Mouse (Mus musculus) neural tube, embryonic 11.5 days (tissue): ENCODE measurements around the gene Irf8. TPM values are rescaled to one million over a fixed set of nuclear protein-coding genes. Genes with fewer than 3 reads are reported as not detected.
"Not testable (repeated sequence)": the region's sequence is repeated elsewhere in the genome, so short reads cannot be mapped to it uniquely, and the experiment has no call there.

ENCODE experiments used
- ATAC-seq: fragments of 200-750 bp; cut with Nextera tagmentation; 2 replicates; pipeline ENCODE4 v1.8.0; 2017; ENCODE audit warnings: moderate number of reproducible peaks, mild to moderate bottlenecking, moderate TSS enrichment, moderate library complexity; ENCODE audit not compliant: insufficient read depth, low FRiP score, low TSS enrichment
- DNase-seq: peaks from one replicate; pipeline ENCODE4 v3.0.0-alpha.2; 2015; ENCODE audit warnings: low spot score
- H3K27ac ChIP-seq: fragments of 300-500 bp; sonication (generic); 2 replicates; pipeline ENCODE4 v1.5.1; 2014; ENCODE audit warnings: low read depth, mild to moderate bottlenecking, low read length
- H3K27me3 ChIP-seq: fragments of 300-500 bp; sonication (generic); 2 replicates; pipeline ENCODE4 v1.6.1; 2014; ENCODE audit warnings: mild to moderate bottlenecking, low read length, mixed read lengths; ENCODE audit not compliant: control insufficient read depth, insufficient read depth
- H3K36me3 ChIP-seq: fragments of 300-500 bp; sonication (generic); 2 replicates; pipeline ENCODE4 v1.6.1; 2014; ENCODE audit warnings: mild to moderate bottlenecking, low read length, moderate library complexity, mixed read lengths; ENCODE audit not compliant: control insufficient read depth, insufficient read depth
- H3K4me1 ChIP-seq: fragments of 300-500 bp; sonication (generic); 2 replicates; pipeline ENCODE4 v1.6.1; 2014; ENCODE audit warnings: low read length, mixed read lengths; ENCODE audit not compliant: control insufficient read depth, insufficient read depth
- H3K4me2 ChIP-seq: fragments of 300-500 bp; sonication (generic); 2 replicates; pipeline ENCODE4 v1.6.1; 2014; ENCODE audit warnings: low read depth, mild to moderate bottlenecking, moderate library complexity
- H3K4me3 ChIP-seq: fragments of 300-500 bp; sonication (generic); 2 replicates; pipeline ENCODE4 v1.5.1; 2014; ENCODE audit warnings: low read depth, low read length
- H3K9ac ChIP-seq: fragments of 300-500 bp; sonication (generic); 2 replicates; pipeline ENCODE4 v1.6.1; 2014; ENCODE audit warnings: mild to moderate bottlenecking, low read length
- H3K9me3 ChIP-seq: fragments of 300-500 bp; sonication (generic); 2 replicates; pipeline ENCODE4 v1.6.1; 2016; ENCODE audit warnings: low read length; ENCODE audit not compliant: control insufficient read depth
- WGBS: fragments of 180-500 bp; shearing (Covaris S2); extraction: QIAGEN DNeasy Blood & Tissue Kit; methylation state at CpG from one replicate; pipeline ENCODE4 v1.1.7; 2014; 5-methylcytosine and 5-hydroxymethylcytosine counted together
- polyA plus RNA-seq: library from polyadenylated mRNA; unstranded; fragments of >200 nt; fragmentation: Nextera tagmentation; extraction: Ambion mirVana; gene quantifications from 2 replicates; pipeline ENCODE4 v1.2.1, GENCODE M21; 2014

The Irf8 gene
- polyA plus RNA-seq, 1 experiment from 2014 or later: 3.6 TPM

- no peak overlapping the region for H3K9ac ChIP-seq
- H3K4me2 ChIP-seq: no peak overlapping the region
- no peaks in the 10 kb centered on the region for H3K9me3 ChIP-seq
- ATAC-seq: no peak
- H3K36me3 ChIP-seq: no peaks in the 10 kb centered on the region
- H3K27ac ChIP-seq: no peak overlapping the region
- H3K4me3 ChIP-seq: no peak overlapping the region
- no peak for DNase-seq
- no peaks in the 10 kb centered on the region for H3K27me3 ChIP-seq
- no peaks in the 10 kb centered on the region for H3K4me1 ChIP-seq
- WGBS: 85% methylated on average over 10 of the region's 10 CpGs
Measured at GRCm38 (mm10) chr8:120709176-120709575, 27.0 kb upstream of the Irf8 start.

GRCm38 (mm10) chr8:120715200-120715599 is 21.0 kb upstream of the Irf8 start:
- no peaks in the 10 kb centered on the region for H3K4me1 ChIP-seq
- no peaks in the 10 kb centered on the region for H3K27me3 ChIP-seq
- 89% methylated on average over 6 of the region's 6 CpGs for WGBS
- no peak overlapping the region for H3K4me2 ChIP-seq
- no peak overlapping the region for H3K27ac ChIP-seq
- ATAC-seq (no peak), DNase-seq (no peak)
- no peak overlapping the region for H3K9ac ChIP-seq
- H3K36me3 ChIP-seq: no peaks in the 10 kb centered on the region
- H3K4me3 ChIP-seq: no peak overlapping the region
- H3K9me3 ChIP-seq: no peaks in the 10 kb centered on the region

GRCm38 (mm10) chr8:120715996-120716680 is 20.0 kb upstream of the Irf8 start:
- no peak for ATAC-seq
- H3K4me2 ChIP-seq: no peak overlapping the region
- no peaks in the 10 kb centered on the region for H3K27me3 ChIP-seq
- no peak overlapping the region for H3K27ac ChIP-seq
- peak; percentile 8 for DNase-seq
- WGBS: 82% methylated on average over 15 of the region's 15 CpGs
- H3K9me3 ChIP-seq: no peaks in the 10 kb centered on the region
- H3K4me1 ChIP-seq: no peaks in the 10 kb centered on the region
- no peaks in the 10 kb centered on the region for H3K36me3 ChIP-seq
- no peak overlapping the region for H3K9ac ChIP-seq
- no peak overlapping the region for H3K4me3 ChIP-seq

- H3K4me2 ChIP-seq: no peak overlapping the region
- 69% methylated on average over 19 of the region's 19 CpGs for WGBS
- no peak for ATAC-seq
- H3K27me3 ChIP-seq: no peaks in the 10 kb centered on the region
- no peak overlapping the region for H3K27ac ChIP-seq
- DNase-seq: no peak
- H3K36me3 ChIP-seq: no peaks in the 10 kb centered on the region
- H3K9ac ChIP-seq: no peak overlapping the region
- no peaks in the 10 kb centered on the region for H3K9me3 ChIP-seq
- H3K4me3 ChIP-seq: no peak overlapping the region
- H3K4me1 ChIP-seq: no peaks in the 10 kb centered on the region
Measured at GRCm38 (mm10) chr8:120719586-120720236, 16.4 kb upstream of the Irf8 start.

GRCm38 (mm10) chr8:120723025-120723424 is 13.1 kb upstream of the Irf8 start:
- Histone ChIP-seq H3K4me3 (no peak overlapping the region), H3K9ac (no peak overlapping the region), H3K4me1 (no peaks in the 10 kb centered on the region), H3K4me2 (no peak overlapping the region), H3K27me3 (no peaks in the 10 kb centered on the region), H3K27ac (no peak overlapping the region), H3K36me3 (no peaks in the 10 kb centered on the region), H3K9me3 (no peaks in the 10 kb centered on the region)
- 74% methylated on average over 6 of the region's 6 CpGs for WGBS
- DNase-seq (no peak), ATAC-seq (no peak)

- not testable (repeated sequence) for H3K27ac ChIP-seq, DNase-seq, H3K36me3 ChIP-seq, H3K4me1 ChIP-seq, ATAC-seq, H3K9ac ChIP-seq, H3K27me3 ChIP-seq, H3K4me2 ChIP-seq, H3K9me3 ChIP-seq, H3K4me3 ChIP-seq
- 84% methylated on average over 2 of the region's 4 CpGs for WGBS
Measured at GRCm38 (mm10) chr8:120724096-120724495, 12.1 kb upstream of the Irf8 start.

GRCm38 (mm10) chr8:120724816-120725575 is 11.2 kb upstream of the Irf8 start:
- Histone ChIP-seq H3K27ac (no peak overlapping the region), H3K4me3 (no peak overlapping the region), H3K36me3 (no peaks in the 10 kb centered on the region), H3K27me3 (no peaks in the 10 kb centered on the region), H3K9ac (no peak overlapping the region), H3K9me3 (no peaks in the 10 kb centered on the region), H3K4me2 (no peak overlapping the region), H3K4me1 (no peaks in the 10 kb centered on the region)
- 76% methylated on average over 17 of the region's 17 CpGs for WGBS
- ATAC-seq (no peak), DNase-seq (no peak)

- no peaks in the 10 kb centered on the region for H3K27me3 ChIP-seq
- H3K27ac ChIP-seq: no peak overlapping the region
- H3K9ac ChIP-seq: no peak overlapping the region
- H3K4me2 ChIP-seq: no peak overlapping the region
- H3K4me3 ChIP-seq: no peak overlapping the region
- ATAC-seq (no peak), DNase-seq (no peak)
- H3K4me1 ChIP-seq: no peaks in the 10 kb centered on the region
- WGBS: 82% methylated on average over 5 of the region's 5 CpGs
- no peaks in the 10 kb centered on the region for H3K36me3 ChIP-seq
- no peaks in the 10 kb centered on the region for H3K9me3 ChIP-seq
Measured at GRCm38 (mm10) chr8:120725576-120725950, 10.6 kb upstream of the Irf8 start.
